Mouse (Mus musculus) hindbrain, embryonic 16.5 days (tissue): ENCODE data around the gene Rbm45. TPM values are rescaled to one million over a fixed set of nuclear protein-coding genes. Genes with fewer than 3 reads are reported as not detected.

ENCODE experiments used
- ATAC-seq: fragments of 200-750 bp; cut with Nextera tagmentation; 2 replicates; pipeline ENCODE4 v1.8.0; 2017; ENCODE audit warnings: moderate TSS enrichment, moderate library complexity
- H3K27ac ChIP-seq: fragments of 300-500 bp; sonication (generic); 2 replicates; pipeline ENCODE4 v1.5.1; 2014; ENCODE audit warnings: low read depth, mild to moderate bottlenecking, control low read depth, low read length, moderate library complexity
- H3K27me3 ChIP-seq: fragments of 300-500 bp; sonication (generic); replicated peaks from 2 replicates; pipeline ENCODE4 v1.6.1; 2014; ENCODE audit warnings: low read length; ENCODE audit not compliant: control insufficient read depth, insufficient read depth
- H3K36me3 ChIP-seq: fragments of 300-500 bp; sonication (generic); 2 replicates; pipeline ENCODE4 v1.6.1; 2014; ENCODE audit warnings: mild to moderate bottlenecking, low read length, moderate library complexity, mixed read lengths; ENCODE audit not compliant: control insufficient read depth, insufficient read depth
- H3K4me1 ChIP-seq: fragments of 300-500 bp; sonication (generic); 2 replicates; pipeline ENCODE4 v1.6.1; 2014; ENCODE audit warnings: low read depth, low read length; ENCODE audit not compliant: control insufficient read depth, insufficient read depth
- H3K4me2 ChIP-seq: fragments of 300-500 bp; sonication (generic); 2 replicates; pipeline ENCODE4 v1.6.1; 2014; ENCODE audit warnings: mild to moderate bottlenecking, low read length, control low read depth, moderate library complexity
- H3K4me3 ChIP-seq: fragments of 300-500 bp; sonication (generic); 2 replicates; pipeline ENCODE4 v1.5.1; 2014; ENCODE audit warnings: mild to moderate bottlenecking, low read length, control low read depth, moderate library complexity
- H3K9ac ChIP-seq: fragments of 300-500 bp; sonication (generic); 2 replicates; pipeline ENCODE4 v1.6.1; 2014; ENCODE audit warnings: low read depth, mild to moderate bottlenecking, control low read depth, low read length, moderate library complexity
- H3K9me3 ChIP-seq: fragments of 300-500 bp; sonication (generic); 2 replicates; pipeline ENCODE4 v1.6.1; 2014; ENCODE audit warnings: mild to moderate bottlenecking, low read length, moderate library complexity; ENCODE audit not compliant: control insufficient read depth
- WGBS: fragments of 180-500 bp; shearing (Covaris S2); extraction: QIAGEN DNeasy Blood & Tissue Kit; methylation state at CpG from one replicate; pipeline ENCODE4 v1.1.7; 2014; 5-methylcytosine and 5-hydroxymethylcytosine counted together
- polyA plus RNA-seq: library from polyadenylated mRNA; unstranded; fragments of >200 nt; fragmentation: Nextera tagmentation; extraction: Ambion mirVana; gene quantifications from 2 replicates; pipeline ENCODE4 v1.2.1, GENCODE M21; 2015

Rbm45 gene
- polyA plus RNA-seq, 1 experiment from 2014 or later, result 12.0 TPM

GRCm38 (mm10) chr2:76370656-76370922 lies 805 bp downstream of the Rbm45 start:
- Histone ChIP-seq H3K27me3 (no peaks in the 10 kb centered on the region), H3K9me3 (no peaks in the 10 kb centered on the region), H3K9ac (peak overlapping the region; percentile 90), H3K36me3 (peaks cover 11% of the 10 kb centered on the region), H3K27ac (no peak overlapping the region), H3K4me1 (peaks cover 6% of the 10 kb centered on the region), H3K4me2 (peak overlapping the region; percentile 96), H3K4me3 (peak overlapping the region; percentile 99)
- WGBS, result 4% methylated on average over 7 of the region's 7 CpGs
- ATAC-seq, result no peak

GRCm38 (mm10) chr2:76372244-76372643 lies 2.5 kb downstream of the Rbm45 start:
- no peak for ATAC-seq
- 93% methylated on average over 4 of the region's 4 CpGs for whole genome bisulfite sequencing
- H3K27ac ChIP-seq, result no peak overlapping the region
- no peak overlapping the region for H3K4me2 ChIP-seq
- no peak overlapping the region for H3K4me3 ChIP-seq
- H3K36me3 ChIP-seq, result peaks cover 16% of the 10 kb centered on the region
- H3K27me3 ChIP-seq, result no peaks in the 10 kb centered on the region
- H3K9ac ChIP-seq, result no peak overlapping the region
- no peaks in the 10 kb centered on the region for H3K9me3 ChIP-seq
- peaks cover 6% of the 10 kb centered on the region for H3K4me1 ChIP-seq

- Histone ChIP-seq H3K4me2 (no peak overlapping the region), H3K27me3 (no peaks in the 10 kb centered on the region), H3K9ac (no peak overlapping the region), H3K9me3 (no peaks in the 10 kb centered on the region), H3K4me1 (peaks cover 6% of the 10 kb centered on the region), H3K4me3 (no peak overlapping the region), H3K36me3 (peaks cover 31% of the 10 kb centered on the region), H3K27ac (no peak overlapping the region)
- ATAC-seq, result no peak
- 95% methylated on average over 6 of the region's 6 CpGs for WGBS
Measured at GRCm38 (mm10) chr2:76374544-76375206, 4.9 kb downstream of the Rbm45 start.

- H3K27me3 ChIP-seq, result no peaks in the 10 kb centered on the region
- no peak for ATAC-seq
- 95% methylated on average over 19 of the region's 19 CpGs for WGBS
- no peak overlapping the region for H3K27ac ChIP-seq
- no peaks in the 10 kb centered on the region for H3K4me1 ChIP-seq
- no peaks in the 10 kb centered on the region for H3K9me3 ChIP-seq
- peaks cover 38% of the 10 kb centered on the region for H3K36me3 ChIP-seq
- no peak overlapping the region for H3K4me2 ChIP-seq
- no peak overlapping the region for H3K4me3 ChIP-seq
- no peak overlapping the region for H3K9ac ChIP-seq
Measured at GRCm38 (mm10) chr2:76378646-76379045, 8.9 kb downstream of the Rbm45 start.

- H3K9ac ChIP-seq, result no peak overlapping the region
Measured at GRCm38 (mm10) chr2:76386531-76386930, 16.7 kb downstream of the Rbm45 start.

GRCm38 (mm10) chr2:76400178-76400577 lies 30.4 kb downstream of the Rbm45 start:
- H3K27ac ChIP-seq, result no peak overlapping the region
- no peaks in the 10 kb centered on the region for H3K27me3 ChIP-seq
- H3K36me3 ChIP-seq, result no peaks in the 10 kb centered on the region
- no peak overlapping the region for H3K4me2 ChIP-seq
- no peaks in the 10 kb centered on the region for H3K9me3 ChIP-seq
- no peak overlapping the region for H3K4me3 ChIP-seq
- no peak for ATAC-seq
- H3K9ac ChIP-seq, result no peak overlapping the region
- H3K4me1 ChIP-seq, result peaks cover under 1% of the 10 kb centered on the region; the same call in 1 of the 2 replicates

More at GRCm38 (mm10) chr2:76386531-76386930, 16.7 kb downstream of the Rbm45 start:
- no peaks in the 10 kb centered on the region for H3K9me3 ChIP-seq
- no peaks in the 10 kb centered on the region for H3K27me3 ChIP-seq
- no peak overlapping the region for H3K4me2 ChIP-seq
- H3K4me3 ChIP-seq, result no peak overlapping the region
- no peak overlapping the region for H3K27ac ChIP-seq
- H3K36me3 ChIP-seq, result 0 out of 2 replicates have a peak, but pooled peaks cover under 1% of the 10 kb centered on the region
- ATAC-seq, result no peak
- no peaks in the 10 kb centered on the region for H3K4me1 ChIP-seq

- Histone ChIP-seq H3K27ac (peak overlapping the region; percentile 95), H3K4me1 (peaks cover 10% of the 10 kb centered on the region; the same call in 1 of the 2 replicates), H3K4me2 (peak overlapping the region; percentile 82), H3K4me3 (peak overlapping the region; percentile 96), H3K9me3 (no peaks in the 10 kb centered on the region), H3K27me3 (no peaks in the 10 kb centered on the region), H3K36me3 (no peaks in the 10 kb centered on the region), H3K9ac (peak overlapping the region; percentile 97)
- WGBS, result 2% methylated on average over 15 of the region's 15 CpGs
- ATAC-seq, result peak; percentile 63
Measured at GRCm38 (mm10) chr2:76405596-76406150, 35.9 kb downstream of the Rbm45 start.

- H3K4me3 ChIP-seq, result peak within 1 kb of the TSS; percentile 96
- no peaks in the 10 kb centered on the region for H3K27me3 ChIP-seq
- under 1% methylated on average over 51 of the region's 89 CpGs for WGBS
- H3K27ac ChIP-seq, result peak within 1 kb of the TSS; percentile 95
- no peaks in the 10 kb centered on the region for H3K9me3 ChIP-seq
- peak within 1 kb of the TSS; percentile 82 for H3K4me2 ChIP-seq
- ATAC-seq, result peak; percentile 96
- peak within 1 kb of the TSS; percentile 97 for H3K9ac ChIP-seq
- H3K36me3 ChIP-seq, result no peaks in the 10 kb centered on the region
- peaks cover 10% of the 10 kb centered on the region; the same call in 1 of the 2 replicates for H3K4me1 ChIP-seq
Measured at GRCm38 (mm10) chr2:76406151-76406936, 36.6 kb downstream of the Rbm45 start, which contains the start of gene Osbpl6. Gene Osbpl6 (plus strand): TSS chr2:76406508.

GRCm38 (mm10) chr2:76406937-76407441 lies 37.2 kb downstream of the Rbm45 start:
- Histone ChIP-seq H3K27me3 (no peaks in the 10 kb centered on the region), H3K27ac (peak overlapping the region; percentile 95), H3K36me3 (no peaks in the 10 kb centered on the region), H3K4me2 (peak overlapping the region; percentile 82), H3K9ac (peak overlapping the region; percentile 97), H3K9me3 (no peaks in the 10 kb centered on the region), H3K4me1 (peaks cover 10% of the 10 kb centered on the region; the same call in 1 of the 2 replicates), H3K4me3 (peak overlapping the region; percentile 96)
- ATAC-seq, result peak; percentile 69
- 0% methylated on average over 40 of the region's 49 CpGs for WGBS
